Mouse (Mus musculus) spleen, adult 2 months (tissue): ENCODE results near the gene Ern1. TPM values are rescaled to one million over a fixed set of nuclear protein-coding genes. Genes with fewer than 3 reads are reported as not detected.
A peak's percentile ranks its signal among the peaks of the same experiment; 100 is the strongest.

Experiments
- DNase-seq, 2 experiments: peaks; one replicate each; pipeline versions ENCODE4 v3.0.0 to v3.0.0-alpha.2; 2012 to 2021; ENCODE audit warnings: low spot score in 2 of 2, low read depth in 1 of 2
- H3K27ac ChIP-seq: fragments of 200-500 bp; 2 replicates; pipeline ENCODE4 v1.5.1; 2012; ENCODE audit warnings: low read length, inconsistent platforms; ENCODE audit not compliant: insufficient read depth
- H3K27me3 ChIP-seq: fragments of 200-500 bp; 2 replicates; pipeline ENCODE4 v1.6.1; 2012; ENCODE audit warnings: mild to moderate bottlenecking, moderate library complexity, low read length, inconsistent platforms; ENCODE audit not compliant: control insufficient read depth, insufficient read depth
- H3K36me3 ChIP-seq: fragments of 200-500 bp; 2 replicates; pipeline ENCODE4 v1.6.1; 2012; ENCODE audit warnings: mild to moderate bottlenecking, low read length, inconsistent platforms; ENCODE audit not compliant: control insufficient read depth, insufficient read depth
- H3K4me1 ChIP-seq: fragments of 200-500 bp; 2 replicates; pipeline ENCODE4 v1.6.1; 2011; ENCODE audit warnings: inconsistent platforms; ENCODE audit not compliant: control insufficient read depth, insufficient read depth, insufficient read length
- H3K4me3 ChIP-seq: fragments of 200-500 bp; 2 replicates; pipeline ENCODE4 v1.5.1; 2011; ENCODE audit warnings: mild to moderate bottlenecking, inconsistent platforms; ENCODE audit not compliant: insufficient read depth, insufficient read length; ENCODE audit errors: extremely low read depth
- CTCF ChIP-seq: fragments of 200-500 bp; IDR thresholded peaks from 2 replicates; pipeline ENCODE4 v1.5.1; 2011; ENCODE audit warnings: mild to moderate bottlenecking, inconsistent platforms; ENCODE audit not compliant: insufficient read depth, insufficient read length, insufficient replicate concordance; ENCODE audit errors: extremely low read depth
- POLR2A ChIP-seq: fragments of 200-500 bp; IDR thresholded peaks from 2 replicates; pipeline ENCODE4 v1.6.1; 2011; ENCODE audit warnings: low read depth, low read length, inconsistent platforms
- WGBS: fragments of 180-500 bp; shearing (Covaris S2); methylation state at CpG from one replicate; pipeline ENCODE4 v1.1.7; 2018; 5-methylcytosine and 5-hydroxymethylcytosine counted together
- polyA plus RNA-seq: library from polyadenylated mRNA; depleted of rRNA; stranded (reverse); fragments of >200 nt; gene quantifications from 2 replicates; pipeline ENCODE4 v1.2.3, GENCODE M21; 2012

The Ern1 gene
- polyA plus RNA-seq, 1 experiment: 12.7 TPM

DNA sequence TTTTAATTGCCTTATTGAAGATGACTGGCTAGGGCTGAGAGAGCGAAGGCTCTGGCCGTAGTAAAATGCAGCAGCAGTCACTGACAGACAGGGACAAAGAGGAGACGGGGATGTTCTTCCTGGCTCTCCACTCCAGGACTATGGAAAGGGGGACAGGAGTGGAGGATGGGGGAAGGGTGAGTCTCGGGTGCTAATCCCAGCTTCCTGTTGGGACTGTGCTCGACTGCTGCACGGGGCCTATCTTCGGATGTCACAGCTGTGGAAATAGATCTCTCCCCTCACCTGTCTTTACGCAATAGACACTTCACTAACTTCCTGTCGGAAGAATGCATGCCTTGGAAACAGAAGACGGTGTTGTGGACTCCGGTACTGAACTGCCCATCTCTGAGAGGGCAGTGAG is 113.7 kb downstream of the Ern1 start:
- no peak for DNase-seq
- no peak overlapping the region for H3K4me3 ChIP-seq
- TF ChIP-seq CTCF (no peak), POLR2A (no peak)

DNA sequence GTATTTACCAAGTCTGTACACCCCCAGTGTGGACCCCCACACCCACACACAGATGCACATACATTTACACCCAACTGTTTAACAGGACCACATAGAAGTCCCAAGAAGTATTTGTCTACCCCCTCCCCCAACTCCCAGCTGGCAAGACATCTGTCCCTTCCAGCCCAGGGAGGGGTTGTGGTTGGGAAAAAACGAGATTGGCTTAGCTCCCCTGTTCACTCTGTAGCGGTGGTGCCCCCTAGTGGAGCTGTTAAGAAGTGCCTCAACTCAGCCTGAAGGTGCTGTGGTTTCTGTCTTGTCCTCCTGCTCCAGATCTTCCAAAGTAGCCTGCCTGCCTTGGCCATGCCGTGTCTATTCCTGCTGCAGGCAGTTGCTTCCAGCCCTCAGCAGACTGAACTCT is 121.3 kb downstream of the Ern1 start:
- peak in 1 of 2 experiments; percentile 73 for DNase-seq
- Histone ChIP-seq H3K36me3 (no peaks in the 10 kb centered on the region), H3K27me3 (no peaks in the 10 kb centered on the region), H3K4me3 (no peak overlapping the region), H3K4me1 (no peaks in the 10 kb centered on the region), H3K27ac (no peak overlapping the region)
- 4% methylated on average over 3 of the region's 3 CpGs for WGBS
- no peak for TF ChIP-seq POLR2A
- peak; percentile 84; the same call in 1 of the 2 replicates for TF ChIP-seq CTCF

More for the DNA sequence above, 113.7 kb downstream of the Ern1 start:
- Histone ChIP-seq H3K36me3 (peaks cover 27% of the 10 kb centered on the region), H3K27ac (no peak overlapping the region), H3K27me3 (no peaks in the 10 kb centered on the region), H3K4me1 (no peaks in the 10 kb centered on the region)
- WGBS: 75% methylated on average over 11 of the region's 11 CpGs

DNA sequence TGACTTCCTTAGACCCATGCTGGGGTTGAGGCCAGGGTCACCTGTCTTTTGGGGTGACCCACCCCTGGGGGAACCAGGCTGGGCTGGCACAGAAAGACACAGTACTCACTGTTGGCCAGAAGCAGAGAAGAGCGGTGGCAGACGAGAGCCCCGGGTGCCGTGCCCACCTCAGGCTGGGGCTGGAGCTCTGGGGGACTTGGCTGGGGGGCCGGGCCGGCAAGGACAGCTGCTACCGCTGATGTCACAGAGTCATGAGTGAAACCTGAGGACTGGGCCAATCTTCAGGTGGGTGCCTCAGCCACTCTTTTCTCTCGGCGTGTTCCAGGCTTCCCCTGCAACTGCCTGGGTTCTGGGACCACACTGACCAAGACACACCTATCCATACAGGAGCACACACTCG is 122.3 kb downstream of the Ern1 start, which contains the start of gene Prr29:
Gene Prr29 (plus strand): TSS at position 107 of the 400 bp plus-strand sequence.
- H3K27me3 ChIP-seq: no peaks in the 10 kb centered on the region
- H3K36me3 ChIP-seq: no peaks in the 10 kb centered on the region
- no peak for DNase-seq
- no peak within 1 kb of the TSS for H3K27ac ChIP-seq
- no peak within 1 kb of the TSS for H3K4me3 ChIP-seq
- WGBS: 77% methylated on average over 10 of the region's 10 CpGs
- TF ChIP-seq POLR2A (no peak), CTCF (no peak)
- H3K4me1 ChIP-seq: no peaks in the 10 kb centered on the region

GRCm38 (mm10) chr11:106364712-106365111 is 122.9 kb downstream of the Ern1 start:
- Histone ChIP-seq H3K27me3 (no peaks in the 10 kb centered on the region), H3K36me3 (no peaks in the 10 kb centered on the region), H3K4me1 (no peaks in the 10 kb centered on the region), H3K27ac (no peak overlapping the region), H3K4me3 (no peak overlapping the region)
- WGBS: 46% methylated on average over 11 of the region's 11 CpGs
- no peak for TF ChIP-seq POLR2A
- no peak for TF ChIP-seq CTCF
- no peak for DNase-seq

DNA sequence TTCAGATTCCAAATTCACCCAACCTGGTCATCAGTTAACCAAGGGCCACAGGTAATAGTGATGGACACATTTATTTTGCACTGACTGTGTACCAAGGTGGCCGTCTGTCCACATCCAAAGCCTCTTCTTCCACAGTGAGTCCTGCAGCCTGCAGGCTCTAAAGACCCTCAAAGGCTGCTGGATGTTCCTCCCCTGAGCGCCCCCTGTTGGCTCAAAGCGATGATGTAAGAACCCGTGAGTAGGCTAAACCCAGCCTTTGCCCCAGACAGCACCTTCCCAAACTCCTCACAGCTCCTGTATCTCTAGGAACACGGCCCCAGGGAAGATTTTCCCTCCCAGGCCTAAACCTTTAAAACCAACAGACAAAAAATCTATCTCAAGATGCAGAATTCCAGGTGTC is 128.3 kb downstream of the Ern1 start:
- Histone ChIP-seq H3K27ac (no peak overlapping the region), H3K36me3 (no peaks in the 10 kb centered on the region), H3K27me3 (no peaks in the 10 kb centered on the region), H3K4me1 (peaks cover 12% of the 10 kb centered on the region), H3K4me3 (no peak overlapping the region)
- peak; percentile 17 to 34 for DNase-seq
- 25% methylated on average over 5 of the region's 5 CpGs for WGBS
- TF ChIP-seq CTCF: peak; percentile 44; the same call in 1 of the 2 replicates
- no peak for TF ChIP-seq POLR2A

GRCm38 (mm10) chr11:106355382-106356128 is 132.1 kb downstream of the Ern1 start:
- H3K27ac ChIP-seq: no peak overlapping the region
- no peak for DNase-seq
- no peak overlapping the region for H3K4me3 ChIP-seq
- WGBS: 24% methylated on average over 19 of the region's 19 CpGs
- no peaks in the 10 kb centered on the region for H3K27me3 ChIP-seq
- H3K36me3 ChIP-seq: no peaks in the 10 kb centered on the region
- no peak for TF ChIP-seq POLR2A
- H3K4me1 ChIP-seq: peaks cover 12% of the 10 kb centered on the region

GRCm38 (mm10) chr11:106354181-106354580 is 133.5 kb downstream of the Ern1 start:
- Histone ChIP-seq H3K36me3 (no peaks in the 10 kb centered on the region), H3K4me3 (no peak overlapping the region), H3K27me3 (no peaks in the 10 kb centered on the region), H3K27ac (no peak overlapping the region), H3K4me1 (peaks cover 12% of the 10 kb centered on the region)
- DNase-seq: no peak
- no peak for TF ChIP-seq CTCF
- no peak for TF ChIP-seq POLR2A
- 58% methylated on average over 1 of the region's 1 CpGs for WGBS
